Mouse (Mus musculus) frontal cortex, adult 2 months (tissue): ENCODE measurements around the gene Olfr154. TPM values are rescaled to one million over a fixed set of nuclear protein-coding genes. Genes with fewer than 3 reads are reported as not detected.
"Not testable (repeated sequence)": the region's sequence is repeated elsewhere in the genome, so short reads cannot be mapped to it uniquely, and the experiment has no call there.

Experiments
- DNase-seq, 2 experiments: peaks; one replicate each; pipeline ENCODE4 v3.0.0; 2022; ENCODE audit warnings: low spot score in 1 of 2; ENCODE audit errors: extremely low spot score in 1 of 2
- polyA plus RNA-seq: library from polyadenylated mRNA; depleted of rRNA; stranded (reverse); fragments of >200 nt; gene quantifications from 2 replicates; pipeline ENCODE4 v1.2.3, GENCODE M21; 2012; rRNA removed

Gene Olfr154
- polyA plus RNA-seq, result not detected in 2 replicates

GRCm38 (mm10) chr2:85664355-85664754 is at the start of gene Olfr154:
Gene Olfr154, minus strand, starts transcription at chr2:85664455.
- not testable (repeated sequence) for DNase-seq

DNA sequence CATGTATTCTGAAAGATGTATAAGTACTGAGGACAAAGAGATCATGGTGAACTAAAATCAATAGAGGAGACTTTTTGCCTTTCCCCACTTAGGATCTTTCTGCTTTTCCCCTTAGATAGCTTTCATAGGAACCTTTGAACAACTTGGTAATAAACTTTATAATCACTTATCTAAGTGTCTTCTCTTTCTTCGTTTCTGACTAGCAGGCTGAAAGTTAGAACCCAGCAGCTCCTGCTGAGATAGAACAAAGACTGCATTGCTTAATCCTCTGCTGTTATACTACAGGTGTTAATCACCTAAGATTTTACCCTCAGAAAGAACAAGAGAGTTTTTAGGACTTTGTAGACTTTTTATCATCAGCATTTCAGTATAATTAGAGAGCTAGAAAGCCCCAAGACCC is 46.9 kb upstream of the Olfr154 start:
- no peak for DNase-seq

DNA sequence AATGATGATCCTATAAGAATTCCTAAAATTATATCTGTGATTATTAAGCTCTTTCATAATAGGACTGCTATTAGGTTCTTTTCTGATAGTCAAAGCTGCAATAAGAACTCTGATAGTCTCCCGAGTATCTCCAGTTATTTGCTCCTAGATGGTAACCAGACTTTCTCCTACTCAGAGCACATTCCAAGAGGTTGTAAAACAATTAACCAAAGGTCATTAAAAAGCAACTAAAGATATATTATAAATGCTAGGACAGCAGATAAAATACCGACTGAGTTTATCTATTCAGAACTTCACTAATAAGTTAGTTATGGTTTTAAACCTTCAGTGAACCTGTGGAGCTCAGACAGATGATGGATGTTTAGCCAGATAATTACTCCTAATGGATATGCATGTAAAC is 46.4 kb upstream of the Olfr154 start:
- DNase-seq, result not testable (repeated sequence)

DNA sequence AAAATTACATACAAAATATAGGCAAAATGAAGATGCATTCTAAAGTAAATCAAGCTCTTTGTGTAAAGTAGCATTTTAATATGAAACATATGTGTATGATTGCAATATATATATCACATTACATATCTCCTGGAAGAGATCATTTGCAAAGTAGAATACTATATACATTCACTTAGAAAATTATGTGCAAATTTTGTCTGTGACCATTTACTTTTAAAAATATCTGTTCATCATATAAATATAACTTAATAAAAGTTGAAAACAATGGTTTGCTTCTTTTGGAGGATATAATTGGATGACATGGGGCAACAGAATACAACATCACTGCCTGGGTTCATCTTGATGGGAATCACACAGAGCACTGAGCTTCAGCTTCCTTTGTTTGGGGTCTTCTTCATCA is 24.9 kb upstream of the Olfr154 start, which contains the start of gene Olfr1008:
TSS of gene Olfr1008 (plus strand) at position 301 of the 400 bp plus-strand sequence.
- no peak for DNase-seq

DNA sequence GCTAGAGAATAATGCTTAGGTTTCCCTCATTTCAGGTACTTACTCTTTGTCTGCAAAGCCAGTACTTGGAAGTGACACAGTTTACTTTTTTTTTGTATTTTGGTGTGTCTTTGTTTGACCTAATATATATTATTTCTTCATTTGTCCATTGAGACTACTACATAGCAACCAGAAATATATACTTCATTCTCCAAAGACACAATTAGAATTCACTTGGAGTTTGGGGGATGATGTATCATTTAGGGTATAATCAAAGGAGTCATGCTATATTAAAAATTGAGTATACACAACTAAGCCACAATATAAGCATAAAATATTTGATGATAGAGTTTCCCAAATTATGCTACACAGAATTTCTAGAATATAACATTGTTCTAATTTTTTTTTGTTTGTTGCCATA is 14.4 kb upstream of the Olfr154 start, which contains the start of gene Olfr1006:
TSS of gene Olfr1006 (minus strand) at position 101 of the 400 bp plus-strand sequence.
- DNase-seq, result no peak

GRCm38 (mm10) chr2:85650604-85651003 is 13.7 kb downstream of the Olfr154 start, which contains the start of gene Olfr1002:
Gene Olfr1002, minus strand, starts transcription at chr2:85650704.
- no peak for DNase-seq

Other genes starting within 250 kb of the Olfr154 start
- gene Olfr993, start 249.6 kb downstream of the Olfr154 start, polyA plus RNA-seq, result not detected in 2 replicates
- 0.12 and 0.19 TPM in 2 replicates for gene Olfr994, start 228.0 kb downstream of the Olfr154 start, polyA plus RNA-seq
- not detected in 2 replicates for gene Olfr995, start 220.8 kb downstream of the Olfr154 start, polyA plus RNA-seq
- gene 4833423E24Rik, start 145.4 kb downstream of the Olfr154 start, polyA plus RNA-seq, result not detected in 2 replicates
- gene Olfr996, start 85.2 kb downstream of the Olfr154 start, polyA plus RNA-seq, result not detected in 2 replicates
- gene Olfr998, start 75.5 kb downstream of the Olfr154 start, polyA plus RNA-seq, result not detected in 2 replicates
- gene Olfr1000, start 52.6 kb downstream of the Olfr154 start, polyA plus RNA-seq, result not detected in 2 replicates
- not detected in 2 replicates for gene Olfr1002, start 13.8 kb downstream of the Olfr154 start, polyA plus RNA-seq
- gene Olfr1006, start 14.3 kb upstream of the Olfr154 start, polyA plus RNA-seq, result not detected in 2 replicates
- not detected in 2 replicates for gene Olfr1008, start 25.0 kb upstream of the Olfr154 start, polyA plus RNA-seq
- gene Olfr1009, start 51.0 kb upstream of the Olfr154 start, polyA plus RNA-seq, result 0.06 TPM in 1 of 2 replicates, not detected in the other
- not detected in 2 replicates for gene Olfr1012, start 98.3 kb upstream of the Olfr154 start, polyA plus RNA-seq
- 0.10 TPM in 1 of 2 replicates, not detected in the other for gene Olfr1013, start 102.6 kb upstream of the Olfr154 start, polyA plus RNA-seq
- gene Olfr1014, start 108.3 kb upstream of the Olfr154 start, polyA plus RNA-seq, result not detected in 2 replicates
- gene Olfr1015, start 117.6 kb upstream of the Olfr154 start, polyA plus RNA-seq, result not detected in 2 replicates
- not detected in 2 replicates for gene Olfr1016, start 138.1 kb upstream of the Olfr154 start, polyA plus RNA-seq
- 0.27 TPM in 1 of 2 replicates, not detected in the other for gene Olfr1018, start 154.0 kb upstream of the Olfr154 start, polyA plus RNA-seq
- gene Olfr1019, start 181.0 kb upstream of the Olfr154 start, polyA plus RNA-seq, result 0.06 TPM in 1 of 2 replicates, not detected in the other
- gene Olfr1020, start 182.6 kb upstream of the Olfr154 start, polyA plus RNA-seq, result not detected in 2 replicates
- gene Olfr1022, start 204.1 kb upstream of the Olfr154 start, polyA plus RNA-seq, result not detected in 2 replicates
- not detected in 2 replicates for gene Olfr1023, start 221.2 kb upstream of the Olfr154 start, polyA plus RNA-seq
- not detected in 2 replicates for gene Olfr1024, start 240.6 kb upstream of the Olfr154 start, polyA plus RNA-seq